Mouse (Mus musculus) intestine, embryonic 16.5 days (tissue): ENCODE data around the gene Utp18. TPM values are rescaled to one million over a fixed set of nuclear protein-coding genes. Genes with fewer than 3 reads are reported as not detected.

Experiments used
- ATAC-seq: fragments of 200-750 bp; cut with Nextera tagmentation; 2 replicates; pipeline ENCODE4 v1.8.0; 2017; ENCODE audit warnings: moderate TSS enrichment, moderate library complexity
- H3K27ac ChIP-seq: fragments of 300-500 bp; sonication (generic); 2 replicates; pipeline ENCODE4 v1.5.1; 2014; ENCODE audit warnings: mild to moderate bottlenecking, low read length
- H3K27me3 ChIP-seq: fragments of 300-500 bp; sonication (generic); replicated peaks from 2 replicates; pipeline ENCODE4 v1.6.1; 2014; ENCODE audit warnings: low read length, control low read depth, mixed read lengths; ENCODE audit not compliant: control insufficient read depth, insufficient read depth
- H3K36me3 ChIP-seq: fragments of 300-500 bp; sonication (generic); 2 replicates; pipeline ENCODE4 v1.6.1; 2014; ENCODE audit warnings: low read length, control low read depth; ENCODE audit not compliant: control insufficient read depth, insufficient read depth
- H3K4me1 ChIP-seq: fragments of 300-500 bp; sonication (generic); 2 replicates; pipeline ENCODE4 v1.6.1; 2014; ENCODE audit warnings: low read length, control low read depth, mixed read lengths; ENCODE audit not compliant: control insufficient read depth, insufficient read depth
- H3K4me2 ChIP-seq: fragments of 300-500 bp; sonication (generic); 2 replicates; pipeline ENCODE4 v1.6.1; 2014; ENCODE audit warnings: low read depth, low read length, control low read depth
- H3K4me3 ChIP-seq: fragments of 300-500 bp; sonication (generic); 2 replicates; pipeline ENCODE4 v1.5.1; 2014; ENCODE audit warnings: mild to moderate bottlenecking, low read length
- H3K9ac ChIP-seq: fragments of 300-500 bp; sonication (generic); 2 replicates; pipeline ENCODE4 v1.6.1; 2014; ENCODE audit warnings: low read depth, low read length
- H3K9me3 ChIP-seq: fragments of 300-500 bp; sonication (generic); 2 replicates; pipeline ENCODE4 v1.6.1; 2016; ENCODE audit warnings: low read length, control low read depth; ENCODE audit not compliant: control insufficient read depth
- WGBS: fragments of 180-500 bp; shearing (Covaris S2); extraction: QIAGEN DNeasy Blood & Tissue Kit; methylation state at CpG from one replicate; pipeline ENCODE4 v1.1.7; 2014; 5-methylcytosine and 5-hydroxymethylcytosine counted together
- polyA plus RNA-seq: library from polyadenylated mRNA; unstranded; fragments of >200 nt; fragmentation: Nextera tagmentation; extraction: Ambion mirVana; gene quantifications from 2 replicates; pipeline ENCODE4 v1.2.1, GENCODE M21; 2015

The Utp18 gene
- polyA plus RNA-seq, 1 experiment from 2014 or later = 19.0 TPM

- Histone ChIP-seq H3K4me2 (peak overlapping the region; percentile 80), H3K36me3 (no peaks in the 10 kb centered on the region), H3K9me3 (no peaks in the 10 kb centered on the region), H3K4me1 (peaks cover 11% of the 10 kb centered on the region), H3K4me3 (peak overlapping the region; percentile 84), H3K9ac (peak overlapping the region; percentile 90), H3K27ac (peak overlapping the region; percentile 93), H3K27me3 (no peaks in the 10 kb centered on the region)
- WGBS = under 1% methylated on average over 34 of the region's 34 CpGs
- ATAC-seq = no peak
These were observed 979 bp upstream of the Utp18 start for GRCm38 (mm10) chr11:93886411-93887079.

GRCm38 (mm10) chr11:93884901-93885571 lies 530 bp downstream of the Utp18 start:
- H3K27me3 ChIP-seq = no peaks in the 10 kb centered on the region
- peak; percentile 77 for ATAC-seq
- peak overlapping the region; percentile 84 for H3K4me3 ChIP-seq
- peak overlapping the region; percentile 96 for H3K27ac ChIP-seq
- 0 out of 2 replicates have a peak, but pooled peaks cover under 1% of the 10 kb centered on the region for H3K36me3 ChIP-seq
- H3K4me2 ChIP-seq = peak overlapping the region; percentile 77
- H3K9ac ChIP-seq = peak overlapping the region; percentile 86
- no peaks in the 10 kb centered on the region for H3K9me3 ChIP-seq
- H3K4me1 ChIP-seq = peaks cover 11% of the 10 kb centered on the region
- under 1% methylated on average over 80 of the region's 81 CpGs for WGBS

GRCm38 (mm10) chr11:93884068-93884467 lies 1.5 kb downstream of the Utp18 start:
- H3K9ac ChIP-seq = no peak overlapping the region
- H3K4me1 ChIP-seq = peaks cover 11% of the 10 kb centered on the region
- WGBS = 86% methylated on average over 4 of the region's 4 CpGs
- no peaks in the 10 kb centered on the region for H3K27me3 ChIP-seq
- H3K9me3 ChIP-seq = no peaks in the 10 kb centered on the region
- no peak overlapping the region for H3K27ac ChIP-seq
- ATAC-seq = no peak
- H3K36me3 ChIP-seq = 0 out of 2 replicates have a peak, but pooled peaks cover 3% of the 10 kb centered on the region
- H3K4me3 ChIP-seq = peak overlapping the region; percentile 84
- H3K4me2 ChIP-seq = peak overlapping the region; percentile 77

- Histone ChIP-seq H3K4me1 (no peaks in the 10 kb centered on the region), H3K9me3 (no peaks in the 10 kb centered on the region), H3K4me2 (no peak overlapping the region), H3K27ac (no peak overlapping the region), H3K36me3 (peaks cover 3% of the 10 kb centered on the region; the same call in 1 of the 2 replicates), H3K27me3 (no peaks in the 10 kb centered on the region), H3K9ac (no peak overlapping the region), H3K4me3 (no peak overlapping the region)
- ATAC-seq = no peak
- 91% methylated on average over 1 of the region's 1 CpGs for WGBS
These were observed 22.9 kb downstream of the Utp18 start for GRCm38 (mm10) chr11:93862638-93863037.

GRCm38 (mm10) chr11:93862045-93862623 lies 23.4 kb downstream of the Utp18 start:
- H3K4me3 ChIP-seq = no peak overlapping the region
- no peaks in the 10 kb centered on the region for H3K9me3 ChIP-seq
- H3K4me2 ChIP-seq = no peak overlapping the region
- WGBS = 93% methylated on average over 4 of the region's 4 CpGs
- no peak for ATAC-seq
- H3K27ac ChIP-seq = no peak overlapping the region
- no peaks in the 10 kb centered on the region for H3K4me1 ChIP-seq
- H3K27me3 ChIP-seq = no peaks in the 10 kb centered on the region
- peaks cover 3% of the 10 kb centered on the region; the same call in 1 of the 2 replicates for H3K36me3 ChIP-seq
- H3K9ac ChIP-seq = no peak overlapping the region

- Histone ChIP-seq H3K27me3 (no peaks in the 10 kb centered on the region), H3K36me3 (no peaks in the 10 kb centered on the region; the same call in 1 of the 2 replicates), H3K27ac (no peak overlapping the region), H3K4me1 (no peaks in the 10 kb centered on the region), H3K4me3 (no peak overlapping the region), H3K4me2 (no peak overlapping the region), H3K9ac (no peak overlapping the region), H3K9me3 (no peaks in the 10 kb centered on the region)
- ATAC-seq = no peak
- 87% methylated on average over 2 of the region's 2 CpGs for WGBS
These were observed 24.4 kb downstream of the Utp18 start for GRCm38 (mm10) chr11:93861193-93861592.

- Histone ChIP-seq H3K9ac (no peak overlapping the region), H3K4me1 (no peaks in the 10 kb centered on the region), H3K9me3 (no peaks in the 10 kb centered on the region), H3K27me3 (no peaks in the 10 kb centered on the region), H3K27ac (no peak overlapping the region), H3K4me2 (no peak overlapping the region), H3K4me3 (no peak overlapping the region), H3K36me3 (no peaks in the 10 kb centered on the region; the same call in 1 of the 2 replicates)
- WGBS = 94% methylated on average over 1 of the region's 1 CpGs
- ATAC-seq = no peak
These were observed 24.9 kb downstream of the Utp18 start for GRCm38 (mm10) chr11:93860540-93861172.

- ATAC-seq = no peak
- Histone ChIP-seq H3K4me3 (no peak overlapping the region), H3K4me2 (no peak overlapping the region), H3K27ac (no peak overlapping the region), H3K9me3 (no peaks in the 10 kb centered on the region), H3K9ac (no peak overlapping the region), H3K27me3 (no peaks in the 10 kb centered on the region), H3K4me1 (no peaks in the 10 kb centered on the region), H3K36me3 (no peaks in the 10 kb centered on the region; the same call in 1 of the 2 replicates)
- 6% methylated on average over 6 of the region's 6 CpGs for WGBS
These were observed 29.1 kb downstream of the Utp18 start for GRCm38 (mm10) chr11:93856284-93856955.

GRCm38 (mm10) chr11:93852546-93852945 lies 33.0 kb downstream of the Utp18 start:
- Histone ChIP-seq H3K9me3 (no peaks in the 10 kb centered on the region), H3K4me2 (no peak overlapping the region), H3K4me3 (no peak overlapping the region), H3K36me3 (no peaks in the 10 kb centered on the region), H3K9ac (no peak overlapping the region), H3K4me1 (no peaks in the 10 kb centered on the region), H3K27ac (no peak overlapping the region), H3K27me3 (no peaks in the 10 kb centered on the region)
- 79% methylated on average over 3 of the region's 3 CpGs for WGBS
- ATAC-seq = no peak
